Mouse (Mus musculus) intestine, embryonic 16.5 days (tissue): ENCODE measurements around the gene Polr1b. TPM values are rescaled to one million over a fixed set of nuclear protein-coding genes. Genes with fewer than 3 reads are reported as not detected.

ENCODE experiments used
- ATAC-seq: fragments of 200-750 bp; cut with Nextera tagmentation; 2 replicates; pipeline ENCODE4 v1.8.0; 2017; ENCODE audit warnings: moderate TSS enrichment, moderate library complexity
- H3K27ac ChIP-seq: fragments of 300-500 bp; sonication (generic); 2 replicates; pipeline ENCODE4 v1.5.1; 2014; ENCODE audit warnings: mild to moderate bottlenecking, low read length
- H3K27me3 ChIP-seq: fragments of 300-500 bp; sonication (generic); replicated peaks from 2 replicates; pipeline ENCODE4 v1.6.1; 2014; ENCODE audit warnings: low read length, control low read depth, mixed read lengths; ENCODE audit not compliant: control insufficient read depth, insufficient read depth
- H3K36me3 ChIP-seq: fragments of 300-500 bp; sonication (generic); 2 replicates; pipeline ENCODE4 v1.6.1; 2014; ENCODE audit warnings: low read length, control low read depth; ENCODE audit not compliant: control insufficient read depth, insufficient read depth
- H3K4me1 ChIP-seq: fragments of 300-500 bp; sonication (generic); 2 replicates; pipeline ENCODE4 v1.6.1; 2014; ENCODE audit warnings: low read length, control low read depth, mixed read lengths; ENCODE audit not compliant: control insufficient read depth, insufficient read depth
- H3K4me2 ChIP-seq: fragments of 300-500 bp; sonication (generic); 2 replicates; pipeline ENCODE4 v1.6.1; 2014; ENCODE audit warnings: low read depth, low read length, control low read depth
- H3K4me3 ChIP-seq: fragments of 300-500 bp; sonication (generic); 2 replicates; pipeline ENCODE4 v1.5.1; 2014; ENCODE audit warnings: mild to moderate bottlenecking, low read length
- H3K9ac ChIP-seq: fragments of 300-500 bp; sonication (generic); 2 replicates; pipeline ENCODE4 v1.6.1; 2014; ENCODE audit warnings: low read depth, low read length
- H3K9me3 ChIP-seq: fragments of 300-500 bp; sonication (generic); 2 replicates; pipeline ENCODE4 v1.6.1; 2016; ENCODE audit warnings: low read length, control low read depth; ENCODE audit not compliant: control insufficient read depth
- WGBS: fragments of 180-500 bp; shearing (Covaris S2); extraction: QIAGEN DNeasy Blood & Tissue Kit; methylation state at CpG from one replicate; pipeline ENCODE4 v1.1.7; 2014; 5-methylcytosine and 5-hydroxymethylcytosine counted together
- polyA plus RNA-seq: library from polyadenylated mRNA; unstranded; fragments of >200 nt; fragmentation: Nextera tagmentation; extraction: Ambion mirVana; gene quantifications from 2 replicates; pipeline ENCODE4 v1.2.1, GENCODE M21; 2015

The Polr1b gene
- polyA plus RNA-seq = 19.6 and 21.8 TPM in 2 replicates

- Histone ChIP-seq H3K4me1 (0 out of 2 replicates have a peak, but pooled peaks cover 3% of the 10 kb centered on the region), H3K4me2 (peak within 1 kb of the TSS; percentile 75), H3K4me3 (peak within 1 kb of the TSS; percentile 84), H3K27ac (peak within 1 kb of the TSS; percentile 30; the same call in 1 of the 2 replicates), H3K9me3 (no peaks in the 10 kb centered on the region), H3K9ac (peak within 1 kb of the TSS; percentile 83), H3K27me3 (no peaks in the 10 kb centered on the region), H3K36me3 (peaks cover 5% of the 10 kb centered on the region)
- under 1% methylated on average over 35 of the region's 35 CpGs for WGBS
- ATAC-seq = peak; percentile 100
Measured at GRCm38 (mm10) chr2:129100784-129101310, at the start of gene Polr1b. TSS of gene Polr1b (plus strand) at chr2:129100995.

- 62% methylated on average over 4 of the region's 4 CpGs for WGBS
- Histone ChIP-seq H3K4me2 (no peak overlapping the region), H3K4me3 (no peak overlapping the region), H3K4me1 (no peaks in the 10 kb centered on the region), H3K36me3 (no peaks in the 10 kb centered on the region), H3K9me3 (0 out of 2 replicates have a peak, but pooled peaks cover 3% of the 10 kb centered on the region), H3K9ac (no peak overlapping the region), H3K27me3 (no peaks in the 10 kb centered on the region), H3K27ac (no peak overlapping the region)
- ATAC-seq = no peak
Measured at GRCm38 (mm10) chr2:129052451-129052983, 48.3 kb upstream of the Polr1b start.

GRCm38 (mm10) chr2:129055741-129056140 lies 45.1 kb upstream of the Polr1b start:
- Histone ChIP-seq H3K36me3 (no peaks in the 10 kb centered on the region), H3K27ac (no peak overlapping the region), H3K4me1 (no peaks in the 10 kb centered on the region), H3K4me2 (no peak overlapping the region), H3K27me3 (no peaks in the 10 kb centered on the region), H3K4me3 (no peak overlapping the region), H3K9me3 (0 out of 2 replicates have a peak, but pooled peaks cover 3% of the 10 kb centered on the region), H3K9ac (no peak overlapping the region)
- ATAC-seq = no peak
- WGBS = 80% methylated on average over 6 of the region's 6 CpGs

- Histone ChIP-seq H3K9me3 (0 out of 2 replicates have a peak, but pooled peaks cover 3% of the 10 kb centered on the region), H3K4me1 (no peaks in the 10 kb centered on the region), H3K27ac (no peak overlapping the region), H3K36me3 (no peaks in the 10 kb centered on the region), H3K4me3 (no peak overlapping the region), H3K9ac (no peak overlapping the region), H3K4me2 (no peak overlapping the region), H3K27me3 (no peaks in the 10 kb centered on the region)
- 53% methylated on average over 9 of the region's 9 CpGs for WGBS
- no peak for ATAC-seq
Measured at GRCm38 (mm10) chr2:129056597-129056996, 44.2 kb upstream of the Polr1b start.

- H3K27me3 ChIP-seq = no peaks in the 10 kb centered on the region
- no peak overlapping the region for H3K27ac ChIP-seq
- no peak overlapping the region for H3K9ac ChIP-seq
- no peak overlapping the region for H3K4me3 ChIP-seq
- H3K36me3 ChIP-seq = no peaks in the 10 kb centered on the region
- H3K4me1 ChIP-seq = no peaks in the 10 kb centered on the region
- 96% methylated on average over 8 of the region's 8 CpGs for WGBS
- no peak overlapping the region for H3K4me2 ChIP-seq
- ATAC-seq = no peak
- H3K9me3 ChIP-seq = 0 out of 2 replicates have a peak, but pooled peaks cover 3% of the 10 kb centered on the region
Measured at GRCm38 (mm10) chr2:129057256-129057655, 43.5 kb upstream of the Polr1b start.

- Histone ChIP-seq H3K4me2 (no peak overlapping the region), H3K4me1 (no peaks in the 10 kb centered on the region), H3K9me3 (0 out of 2 replicates have a peak, but pooled peaks cover 3% of the 10 kb centered on the region), H3K9ac (no peak overlapping the region), H3K27me3 (no peaks in the 10 kb centered on the region), H3K4me3 (no peak overlapping the region), H3K27ac (no peak overlapping the region), H3K36me3 (no peaks in the 10 kb centered on the region)
- 85% methylated on average over 6 of the region's 6 CpGs for WGBS
- ATAC-seq = no peak
Measured at GRCm38 (mm10) chr2:129057920-129058361, 42.9 kb upstream of the Polr1b start.

- H3K27ac ChIP-seq = no peak overlapping the region
- H3K27me3 ChIP-seq = no peaks in the 10 kb centered on the region
- H3K9me3 ChIP-seq = no peaks in the 10 kb centered on the region
- no peak overlapping the region for H3K9ac ChIP-seq
- H3K4me3 ChIP-seq = no peak overlapping the region
- H3K36me3 ChIP-seq = no peaks in the 10 kb centered on the region
- 71% methylated on average over 10 of the region's 10 CpGs for WGBS
- no peak for ATAC-seq
- H3K4me1 ChIP-seq = 0 out of 2 replicates have a peak, but pooled peaks cover 2% of the 10 kb centered on the region
- no peak overlapping the region for H3K4me2 ChIP-seq
Measured at GRCm38 (mm10) chr2:129061456-129062059, 39.2 kb upstream of the Polr1b start.

GRCm38 (mm10) chr2:129065437-129066282 lies 35.1 kb upstream of the Polr1b start, which contains the start of gene Ttl:
TSS of gene Ttl (plus strand) at chr2:129065942.
- 2% methylated on average over 55 of the region's 62 CpGs for WGBS
- peak; percentile 94 for ATAC-seq
- peak within 1 kb of the TSS; percentile 83 for H3K4me2 ChIP-seq
- H3K4me3 ChIP-seq = peak within 1 kb of the TSS; percentile 81
- H3K4me1 ChIP-seq = 0 out of 2 replicates have a peak, but pooled peaks cover 2% of the 10 kb centered on the region
- no peaks in the 10 kb centered on the region for H3K27me3 ChIP-seq
- H3K36me3 ChIP-seq = no peaks in the 10 kb centered on the region
- peak within 1 kb of the TSS; percentile 79 for H3K9ac ChIP-seq
- no peaks in the 10 kb centered on the region for H3K9me3 ChIP-seq
- peak within 1 kb of the TSS; percentile 54 for H3K27ac ChIP-seq

GRCm38 (mm10) chr2:129066326-129066725 lies 34.5 kb upstream of the Polr1b start:
- 0% methylated on average over 20 of the region's 20 CpGs for WGBS
- H3K36me3 ChIP-seq = no peaks in the 10 kb centered on the region
- H3K4me2 ChIP-seq = peak overlapping the region; percentile 83
- peak overlapping the region; percentile 79 for H3K9ac ChIP-seq
- no peaks in the 10 kb centered on the region for H3K9me3 ChIP-seq
- no peaks in the 10 kb centered on the region for H3K27me3 ChIP-seq
- H3K4me3 ChIP-seq = peak overlapping the region; percentile 81
- peak; percentile 80 for ATAC-seq
- peak overlapping the region; percentile 54 for H3K27ac ChIP-seq
- H3K4me1 ChIP-seq = 0 out of 2 replicates have a peak, but pooled peaks cover 2% of the 10 kb centered on the region
